Mouse (Mus musculus) bone marrow, adult 2 months (tissue): ENCODE measurements around the gene Gimap9. TPM values are rescaled to one million over a fixed set of nuclear protein-coding genes. Genes with fewer than 3 reads are reported as not detected.

ENCODE experiments used
- H3K27ac ChIP-seq: fragments of 200-500 bp; 2 replicates; pipeline ENCODE4 v1.5.1; 2012; ENCODE audit warnings: low read depth, mild to moderate bottlenecking, control low read depth, inconsistent platforms, low read length; ENCODE audit not compliant: control insufficient read depth, poor library complexity, insufficient read depth
- H3K4me1 ChIP-seq: fragments of 200-500 bp; 2 replicates; pipeline ENCODE4 v1.6.1; 2011; ENCODE audit warnings: low read length; ENCODE audit not compliant: control insufficient read depth, insufficient read depth
- H3K4me3 ChIP-seq: fragments of 200-500 bp; replicated peaks from 2 replicates; pipeline ENCODE3; 2011; ENCODE audit warnings: mild to moderate bottlenecking, low read depth, low read length, control low read depth; ENCODE audit not compliant: control insufficient read depth
- CTCF ChIP-seq: fragments of 200-500 bp; IDR thresholded peaks from 2 replicates; pipeline ENCODE4 v1.5.1; 2011; ENCODE audit warnings: low read length, control low read depth; ENCODE audit not compliant: control insufficient read depth, insufficient read depth
- POLR2A ChIP-seq: fragments of 200-500 bp; IDR thresholded peaks from 2 replicates; pipeline ENCODE4 v1.6.1; 2011; ENCODE audit warnings: low read depth, mild to moderate bottlenecking, control low read depth, low read length, borderline replicate concordance; ENCODE audit not compliant: control insufficient read depth
- WGBS: fragments of 180-500 bp; shearing (Covaris S2); methylation state at CpG from one replicate; pipeline ENCODE4 v1.1.7; 2018; 5-methylcytosine and 5-hydroxymethylcytosine counted together
- polyA plus RNA-seq: library from polyadenylated mRNA; stranded (reverse); fragments of >200 nt; gene quantifications from 2 replicates; pipeline ENCODE4 v1.2.4, GENCODE M21; 2011; ENCODE audit warnings: low replicate concordance; ENCODE audit not compliant: missing spikeins, insufficient read depth, insufficient read length

Gene Gimap9
- polyA plus RNA-seq, 1 experiment, result 26.0 TPM

DNA sequence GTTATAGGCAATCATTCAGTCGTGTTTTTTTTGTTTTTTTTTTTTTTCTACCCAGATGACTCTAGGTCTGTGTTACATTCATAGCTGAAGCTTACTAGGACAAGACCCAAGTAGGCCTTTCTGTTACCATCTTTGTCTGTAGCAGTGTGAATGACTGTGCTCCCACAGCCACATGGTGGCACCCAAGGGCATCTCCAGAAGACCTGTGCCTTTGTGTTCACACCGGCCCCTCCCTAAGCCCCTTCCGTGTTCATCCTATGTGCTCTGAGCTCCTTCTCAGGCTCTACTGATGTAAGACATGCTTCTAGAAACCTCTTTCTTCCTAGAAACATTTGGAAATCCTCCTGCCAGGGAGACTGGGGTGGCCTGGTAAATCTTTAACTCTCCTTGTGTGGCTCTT is 28.9 kb upstream of the Gimap9 start, which contains the start of gene Gimap8:
Gene Gimap8, plus strand, starts transcription at position 240 of the 400 bp plus-strand sequence.
- peak within 1 kb of the TSS; percentile 61; the same call in 1 of the 2 replicates for H3K27ac ChIP-seq
- peak within 1 kb of the TSS; percentile 55 for H3K4me3 ChIP-seq
- H3K4me1 ChIP-seq, result no peaks in the 10 kb centered on the region; the same call in 1 of the 2 replicates
- 6% methylated on average over 3 of the region's 3 CpGs for WGBS
- TF ChIP-seq POLR2A (no peak), CTCF (peak; percentile 83)

DNA sequence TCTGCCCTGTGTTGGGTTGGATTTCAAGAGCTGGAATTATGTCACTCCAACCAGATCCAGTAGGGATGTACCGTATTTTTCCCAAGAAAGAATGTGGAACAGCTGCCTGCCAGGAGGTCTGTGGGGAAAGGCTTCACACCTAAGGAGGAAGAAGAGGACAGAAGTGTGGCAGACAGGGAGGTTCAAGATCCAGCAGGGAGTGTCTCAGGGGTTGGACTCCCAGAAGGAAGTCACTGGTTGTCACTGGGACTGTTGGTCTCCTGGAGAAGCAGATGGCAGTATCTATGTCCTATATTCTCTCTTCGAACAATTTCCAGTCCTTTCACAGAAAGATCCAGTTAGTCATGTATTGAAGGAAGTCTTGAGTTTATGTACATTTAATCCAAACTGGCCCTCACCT is 28.3 kb upstream of the Gimap9 start:
- Histone ChIP-seq H3K4me3 (peak overlapping the region; percentile 52), H3K4me1 (no peaks in the 10 kb centered on the region; the same call in 1 of the 2 replicates), H3K27ac (peak overlapping the region; percentile 61; the same call in 1 of the 2 replicates)
- no peak for TF ChIP-seq CTCF
- TF ChIP-seq POLR2A, result no peak
- WGBS, result 45% methylated on average over 2 of the region's 2 CpGs

GRCm38 (mm10) chr6:48648779-48649178 is 27.1 kb upstream of the Gimap9 start:
- H3K4me1 ChIP-seq, result no peaks in the 10 kb centered on the region; the same call in 1 of the 2 replicates
- H3K27ac ChIP-seq, result 0 out of 2 replicates have a peak overlapping the region, but pooled peaks have one; percentile 24
- TF ChIP-seq POLR2A, result no peak
- no peak for TF ChIP-seq CTCF
- WGBS, result 69% methylated on average over 4 of the region's 4 CpGs
- H3K4me3 ChIP-seq, result no peak overlapping the region

DNA sequence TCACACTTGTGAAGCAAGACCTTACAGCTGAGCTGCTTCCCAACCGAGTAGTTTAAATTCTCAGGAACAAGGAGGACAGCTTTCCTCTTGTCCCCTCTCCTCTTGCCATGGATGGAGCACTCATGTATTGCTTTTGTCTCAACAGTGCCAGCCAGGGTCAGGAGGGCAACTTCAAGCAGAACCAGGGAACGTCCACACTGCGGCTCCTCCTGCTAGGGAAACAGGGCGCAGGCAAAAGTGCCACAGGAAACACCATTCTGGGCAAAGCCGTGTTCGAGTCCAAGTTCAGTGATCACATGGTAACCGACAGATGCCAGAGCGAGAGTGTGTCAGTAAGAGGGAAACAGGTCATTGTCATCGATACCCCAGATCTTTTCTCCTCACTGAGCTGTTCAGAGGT is 25.9 kb upstream of the Gimap9 start:
- TF ChIP-seq POLR2A, result no peak
- no peak for TF ChIP-seq CTCF
- Histone ChIP-seq H3K4me1 (no peaks in the 10 kb centered on the region; the same call in 1 of the 2 replicates), H3K4me3 (no peak overlapping the region), H3K27ac (no peak overlapping the region)
- 78% methylated on average over 9 of the region's 9 CpGs for WGBS

- WGBS, result 75% methylated on average over 5 of the region's 5 CpGs
- Histone ChIP-seq H3K4me1 (no peaks in the 10 kb centered on the region; the same call in 1 of the 2 replicates), H3K4me3 (no peak overlapping the region), H3K27ac (no peak overlapping the region)
- TF ChIP-seq POLR2A (no peak), CTCF (no peak)
Measured at GRCm38 (mm10) chr6:48658721-48659120, 17.2 kb upstream of the Gimap9 start.

DNA sequence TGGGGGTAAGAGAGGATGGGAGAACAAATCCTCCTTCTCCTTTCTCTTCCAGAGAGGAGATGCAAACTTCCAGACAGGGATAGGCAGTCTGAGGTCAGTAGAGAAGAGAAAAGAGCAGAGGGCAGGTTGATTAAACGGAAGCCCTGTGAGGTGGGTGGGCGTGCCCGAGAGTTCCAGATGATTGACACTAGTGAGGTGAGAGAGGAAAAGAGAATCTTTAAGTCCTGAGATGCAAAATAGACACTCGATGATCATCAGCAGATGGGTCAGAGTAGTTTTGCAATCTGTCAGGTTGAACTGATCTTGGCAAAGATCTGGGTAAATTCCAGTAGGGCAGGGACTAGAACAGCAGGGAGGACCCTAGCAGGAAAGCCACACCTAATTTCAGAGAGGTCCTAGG is 11.2 kb upstream of the Gimap9 start:
- no peak for TF ChIP-seq CTCF
- no peak for TF ChIP-seq POLR2A
- H3K27ac ChIP-seq, result no peak overlapping the region
- H3K4me1 ChIP-seq, result peaks cover 2% of the 10 kb centered on the region; the same call in 1 of the 2 replicates
- WGBS, result 70% methylated on average over 4 of the region's 4 CpGs
- no peak overlapping the region for H3K4me3 ChIP-seq

DNA sequence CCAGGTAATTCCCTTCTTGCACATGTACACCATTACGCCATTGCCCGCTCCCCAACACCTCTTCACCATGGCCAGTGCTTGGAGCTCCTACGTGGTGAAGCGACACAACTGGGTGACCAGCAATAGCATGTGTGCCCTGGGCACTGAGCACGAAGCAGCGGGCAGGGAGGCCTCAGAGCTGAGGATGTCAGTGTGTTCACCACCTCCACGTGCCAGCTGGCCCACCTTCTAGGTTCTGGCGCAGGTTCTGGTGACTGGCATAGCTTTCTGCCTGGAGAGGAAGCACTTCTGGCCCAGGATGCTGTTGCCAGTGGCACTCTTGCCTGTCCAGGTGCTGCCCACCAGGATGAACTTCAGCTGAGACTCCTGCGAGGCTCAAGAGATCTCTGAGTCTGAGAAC is 10.5 kb upstream of the Gimap9 start:
- 86% methylated on average over 9 of the region's 9 CpGs for WGBS
- TF ChIP-seq CTCF (no peak), POLR2A (no peak)
- Histone ChIP-seq H3K27ac (no peak overlapping the region), H3K4me3 (no peak overlapping the region), H3K4me1 (peaks cover 2% of the 10 kb centered on the region; the same call in 1 of the 2 replicates)

DNA sequence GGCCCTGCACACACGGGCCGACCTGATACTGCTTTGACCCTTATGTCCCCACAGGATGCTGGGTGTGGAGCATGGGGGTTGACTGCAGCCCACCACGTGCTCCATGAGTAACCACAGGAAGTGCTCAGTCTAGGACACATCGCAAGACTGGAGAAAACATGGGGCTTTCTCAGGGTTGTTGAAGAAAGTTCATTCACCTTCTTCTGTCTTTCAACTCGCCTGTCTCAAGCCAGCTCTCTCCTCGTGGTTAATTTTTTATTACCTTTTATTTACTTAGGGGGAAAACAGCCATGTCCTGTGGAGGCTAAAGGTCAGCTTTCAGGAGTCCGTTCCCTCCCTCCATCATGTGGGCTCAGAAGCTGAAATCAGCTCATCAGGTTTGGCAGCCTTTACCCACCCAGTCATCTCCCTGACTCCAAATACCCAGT is 9.8 kb upstream of the Gimap9 start:
- H3K27ac ChIP-seq, result no peak overlapping the region
- no peak for TF ChIP-seq POLR2A
- H3K4me1 ChIP-seq, result peaks cover 2% of the 10 kb centered on the region; the same call in 1 of the 2 replicates
- H3K4me3 ChIP-seq, result no peak overlapping the region
- WGBS, result 22% methylated on average over 7 of the region's 7 CpGs

DNA sequence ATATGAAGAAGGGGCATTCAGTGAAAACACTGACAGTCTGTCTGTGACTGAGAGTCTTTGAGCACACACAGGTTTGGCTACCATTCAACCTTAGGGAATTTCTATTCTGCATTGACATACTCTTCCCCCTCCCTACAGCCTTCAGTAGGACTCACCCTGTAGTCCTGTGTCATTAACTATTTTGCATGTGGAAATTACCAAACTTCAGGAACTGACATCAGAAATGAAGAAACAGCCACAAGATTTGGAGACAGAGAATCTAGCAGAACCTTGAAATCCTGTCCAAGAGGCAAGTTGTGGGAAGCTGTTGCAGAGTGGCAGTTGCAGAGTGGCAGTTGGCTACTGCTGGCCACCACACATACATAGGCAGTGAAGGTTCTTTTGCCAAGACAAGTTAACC is 7.9 kb upstream of the Gimap9 start:
- TF ChIP-seq CTCF (no peak), POLR2A (no peak)
- Histone ChIP-seq H3K27ac (no peak overlapping the region), H3K4me3 (no peak overlapping the region), H3K4me1 (peaks cover 2% of the 10 kb centered on the region; the same call in 1 of the 2 replicates)

GRCm38 (mm10) chr6:48669446-48669969 is 6.4 kb upstream of the Gimap9 start:
- TF ChIP-seq POLR2A (no peak), CTCF (no peak)
- WGBS, result 62% methylated on average over 2 of the region's 2 CpGs
- peaks cover 2% of the 10 kb centered on the region; the same call in 1 of the 2 replicates for H3K4me1 ChIP-seq
- H3K4me3 ChIP-seq, result no peak overlapping the region
- no peak overlapping the region for H3K27ac ChIP-seq
